16 mouse cellular contexts compared by ENCODE assay signal in the genomic region with DNA sequence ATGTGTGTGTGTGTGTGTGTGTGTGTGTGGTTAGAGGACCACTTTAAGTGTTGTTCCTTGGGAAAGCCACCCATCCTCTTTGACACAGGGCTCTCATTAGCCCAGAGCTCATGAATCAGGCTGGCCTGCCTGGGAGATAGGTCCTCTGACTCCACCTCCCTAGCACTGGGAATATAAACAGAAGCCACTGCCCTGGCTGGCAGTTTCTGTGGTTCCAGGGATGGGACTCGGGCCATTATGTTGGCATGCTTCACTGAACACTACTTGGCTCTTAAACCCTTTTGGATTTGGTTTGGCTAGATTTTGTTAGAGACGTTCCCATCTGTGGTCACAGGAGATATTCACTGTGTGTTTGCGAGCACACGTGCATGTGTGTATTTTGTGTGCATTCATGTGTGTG.
DNase-seq lines count a peak whose midpoint lies in the region; ATAC-seq and TF ChIP-seq lines count a peak whose summit lies in the region.
"Had no signal": no experiment of that assay in that cellular context is flagged by ENCODE, and none has a peak within 500 bp of the region (broad histone marks: within the 10 kb centered on the region; RNA-seq: fewer than 3 reads in every experiment).

No protein-coding gene starts in this region.

- 0 out of 2 replicates have a peak, but pooled peaks have one; percentile 52 for ATAC-seq in cerebellum, adult (ENCODE audit: insufficient number of reproducible peaks, low FRiP score, low TSS enrichment)
- ATAC-seq in granulocyte monocyte progenitor cell, adult 5-6 weeks (replicated peaks; ENCODE audit: poor library complexity, severe bottlenecking) = no peak
- ATAC-seq: inflammation-experienced regulatory T-cells, adult 6 months; lung, postnatal 0 days had no signal

- TF ChIP-seq CTCF in brain, embryonic 14.5 days (IDR thresholded peaks at IDR 0.05; ENCODE audit: borderline replicate concordance, extremely low read depth, insufficient read depth, insufficient read length) = no peak

- TF ChIP-seq POLR2A in brain, embryonic 14.5 days (IDR thresholded peaks at IDR 0.05; ENCODE audit: borderline replicate concordance, extremely low read depth, insufficient read depth, insufficient read length, poor library complexity, severe bottlenecking) = no peak

- no peak for DNase-seq in cerebellum, adult 11 months
- peak; percentile 68 for DNase-seq in left cerebral cortex, postnatal 4 days
- no peak for DNase-seq in left cerebral cortex, postnatal 36 days (ENCODE audit: low spot score in 2 of 2)
- DNase-seq in brain, embryonic 14.5 days (ENCODE audit: low read depth) = peak; percentile 62
- peak; percentile 85 to 86 for DNase-seq in cerebellum, postnatal 10 days
- DNase-seq in right cerebral cortex, postnatal 4 days = no peak
- DNase-seq: embryo, embryonic 11 days; gastrocnemius, postnatal 25 days; kidney, adult 9 months; kidney, postnatal 25 days; right cerebral cortex, postnatal 25 days; thymus, adult 2 months had no signal

- intact Hi-C loops in left cerebral cortex, postnatal 4 days (cut with DNase I) = no loop called here
- intact Hi-C loops in left cerebral cortex, postnatal 36 days (cut with DNase I) = no loop called here

Comparison
In these comparisons a context has a peak if more than half of its experiments do, and no peak if none do; other contexts are left out.
1. DNase-seq: peak in left cerebral cortex, postnatal 4 days (single experiment), brain, embryonic 14.5 days (single experiment) and cerebellum, postnatal 10 days (2 of 2); none in cerebellum, adult 11 months (single experiment), left cerebral cortex, postnatal 36 days (0 of 2) and right cerebral cortex, postnatal 4 days (single experiment).